Mouse (Mus musculus) fat pad, adult 2 months (tissue): ENCODE results near the gene Ptprs.

ENCODE experiments used
- DNase-seq: peaks from one replicate; pipeline ENCODE4 v3.0.0-alpha.2; 2011; ENCODE audit warnings: low read depth, low spot score; ENCODE audit errors: extremely low read depth

The Ptprs gene

DNA sequence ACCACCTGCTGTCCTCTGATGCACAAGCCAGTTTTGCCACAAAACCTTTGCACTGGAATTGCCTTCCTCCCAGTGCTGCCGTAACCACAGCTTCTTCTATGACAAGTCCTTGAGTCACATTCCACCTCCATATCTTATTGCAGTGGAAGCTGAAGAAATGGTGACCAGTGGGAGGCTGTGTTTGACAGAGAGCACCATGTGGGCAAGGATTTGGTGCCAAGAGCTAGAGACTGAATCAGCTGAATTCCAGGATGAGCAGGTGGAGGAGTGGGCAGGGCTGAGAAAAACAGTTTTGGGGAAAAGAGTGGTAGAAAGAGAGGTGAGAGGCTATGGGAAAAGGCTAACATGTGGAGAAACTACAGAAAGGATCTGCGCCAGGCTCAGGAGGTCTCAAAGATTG, 17.6 kb upstream of the Ptprs start:
- DNase-seq, result no peak

DNA sequence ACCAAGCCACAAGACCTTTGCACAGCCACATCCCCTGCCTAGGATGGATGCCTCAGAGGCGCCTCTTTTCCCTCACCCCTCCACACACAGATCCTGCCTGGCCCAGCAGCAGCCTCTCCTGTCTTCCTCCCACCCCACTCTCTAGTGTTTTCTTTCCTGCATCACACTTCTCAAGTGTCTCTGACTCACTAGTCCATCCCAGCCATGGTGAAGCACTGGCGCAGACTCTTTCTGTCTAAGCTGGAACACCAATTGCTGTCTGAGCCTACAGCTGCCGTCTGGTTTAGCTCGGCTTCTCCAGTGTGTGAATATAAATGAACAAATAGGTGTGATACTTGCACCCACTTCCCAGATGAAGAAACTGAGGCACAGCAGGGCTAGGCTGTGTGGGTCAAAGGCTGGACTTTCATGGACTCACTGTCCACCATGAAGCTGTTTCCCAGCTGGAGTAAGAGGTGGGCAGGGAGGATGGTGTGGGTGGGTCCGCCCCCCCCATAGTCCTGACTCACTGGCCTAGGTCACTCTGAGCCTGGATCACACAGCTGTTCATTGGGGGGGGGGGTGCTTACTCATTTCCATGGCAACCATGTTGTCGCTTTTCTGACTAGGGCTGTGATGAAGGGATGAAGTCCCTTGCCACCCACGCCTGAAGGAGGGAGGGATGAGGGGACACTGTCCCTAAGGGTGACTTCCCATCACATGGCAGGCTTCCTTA, 14.3 kb upstream of the Ptprs start:
- no peak for DNase-seq

DNA sequence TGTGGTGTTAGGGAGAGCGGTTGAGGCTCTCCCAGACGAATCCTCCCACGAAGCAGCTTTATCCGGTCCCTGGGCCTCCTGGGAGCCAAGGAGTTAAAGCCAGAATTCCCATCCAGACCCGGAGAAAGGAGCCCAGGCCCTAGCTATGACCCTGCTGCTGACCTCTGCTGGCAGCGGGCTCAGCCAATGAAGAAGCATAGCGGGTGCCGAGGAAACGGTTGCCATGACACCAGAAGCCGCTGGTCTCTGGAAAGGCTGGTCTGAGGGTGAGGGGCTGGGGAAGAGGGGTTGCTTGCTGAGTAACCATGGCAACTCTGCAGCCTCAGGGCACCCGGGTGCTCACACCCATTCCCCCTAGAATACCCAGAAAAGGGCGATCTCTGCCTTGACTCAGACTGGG, 11.7 kb upstream of the Ptprs start:
- no peak for DNase-seq

DNA sequence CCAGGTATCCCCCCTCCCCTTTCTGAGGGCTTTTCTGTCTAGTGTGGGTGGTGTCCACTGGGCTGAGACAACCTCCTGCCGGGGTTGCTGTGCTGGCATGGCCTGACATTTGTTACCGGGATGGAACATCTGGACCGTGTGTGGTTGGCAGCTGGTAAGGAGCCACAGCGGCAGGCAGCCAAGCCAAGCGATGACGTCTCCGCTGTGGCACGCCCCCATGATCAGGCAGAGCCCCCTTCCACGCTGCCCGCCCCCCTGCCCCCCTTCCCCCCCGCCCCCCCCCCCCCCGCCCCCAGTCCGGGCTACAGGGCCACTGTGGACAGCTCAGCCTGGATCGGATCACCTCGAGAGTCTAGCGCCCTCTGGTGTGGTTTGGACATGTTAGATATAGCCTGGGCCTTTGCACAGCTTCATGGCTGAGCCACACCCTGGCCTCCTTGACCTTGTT, 11.2 kb upstream of the Ptprs start:
- no peak for DNase-seq

- no peak for DNase-seq
These were observed 9.6 kb upstream of the Ptprs start for GRCm38 (mm10) chr17:56485926-56486325.

DNA sequence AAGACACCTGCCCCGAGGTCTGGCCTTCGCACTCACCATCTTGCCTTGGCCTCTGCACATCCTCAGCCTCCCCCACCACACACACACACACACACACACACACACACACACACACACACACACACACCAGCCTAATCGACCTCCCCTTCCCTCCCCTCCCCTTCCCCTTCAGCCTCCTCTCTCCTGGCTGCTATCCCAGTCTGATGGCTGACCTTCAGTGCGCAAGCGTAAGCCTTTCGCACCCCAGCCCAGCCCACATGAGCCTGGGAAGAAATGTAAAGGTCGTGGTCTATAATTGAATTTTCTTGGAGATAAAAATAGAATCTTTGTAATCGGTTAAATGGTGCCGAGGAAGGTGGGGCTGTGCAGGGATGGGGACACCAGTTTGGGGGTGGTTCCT, 8.8 kb upstream of the Ptprs start:
- DNase-seq, result no peak

DNA sequence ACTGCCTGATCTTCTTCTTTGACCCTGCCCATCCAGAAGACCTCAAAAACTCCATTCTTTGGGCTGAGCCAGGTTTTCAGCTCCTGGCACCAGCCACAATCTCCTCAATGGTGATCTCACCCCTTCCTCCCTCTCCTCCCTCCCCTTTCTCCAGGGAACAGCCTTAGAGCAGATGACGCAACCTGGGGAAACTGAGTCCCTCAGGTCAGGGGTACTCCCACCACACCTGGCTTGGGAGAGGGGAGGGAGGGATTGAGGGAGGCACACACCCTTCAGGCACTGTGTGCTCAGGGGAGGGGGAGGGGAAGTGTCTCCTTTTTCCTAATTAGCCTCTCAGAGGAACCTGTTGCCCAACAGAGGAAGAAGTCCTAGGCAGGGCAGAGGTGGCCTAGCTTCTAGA, 6.4 kb upstream of the Ptprs start:
- DNase-seq, result no peak

- no peak for DNase-seq
These were observed 3.1 kb upstream of the Ptprs start for GRCm38 (mm10) chr17:56479358-56479757.

- DNase-seq, result no peak
These were observed 1.9 kb upstream of the Ptprs start for GRCm38 (mm10) chr17:56478191-56478611.

- no peak for DNase-seq
These were observed 1.0 kb upstream of the Ptprs start for GRCm38 (mm10) chr17:56477191-56477818.

GRCm38 (mm10) chr17:56475584-56476401, 490 bp downstream of the Ptprs start:
- no peak for DNase-seq

DNA sequence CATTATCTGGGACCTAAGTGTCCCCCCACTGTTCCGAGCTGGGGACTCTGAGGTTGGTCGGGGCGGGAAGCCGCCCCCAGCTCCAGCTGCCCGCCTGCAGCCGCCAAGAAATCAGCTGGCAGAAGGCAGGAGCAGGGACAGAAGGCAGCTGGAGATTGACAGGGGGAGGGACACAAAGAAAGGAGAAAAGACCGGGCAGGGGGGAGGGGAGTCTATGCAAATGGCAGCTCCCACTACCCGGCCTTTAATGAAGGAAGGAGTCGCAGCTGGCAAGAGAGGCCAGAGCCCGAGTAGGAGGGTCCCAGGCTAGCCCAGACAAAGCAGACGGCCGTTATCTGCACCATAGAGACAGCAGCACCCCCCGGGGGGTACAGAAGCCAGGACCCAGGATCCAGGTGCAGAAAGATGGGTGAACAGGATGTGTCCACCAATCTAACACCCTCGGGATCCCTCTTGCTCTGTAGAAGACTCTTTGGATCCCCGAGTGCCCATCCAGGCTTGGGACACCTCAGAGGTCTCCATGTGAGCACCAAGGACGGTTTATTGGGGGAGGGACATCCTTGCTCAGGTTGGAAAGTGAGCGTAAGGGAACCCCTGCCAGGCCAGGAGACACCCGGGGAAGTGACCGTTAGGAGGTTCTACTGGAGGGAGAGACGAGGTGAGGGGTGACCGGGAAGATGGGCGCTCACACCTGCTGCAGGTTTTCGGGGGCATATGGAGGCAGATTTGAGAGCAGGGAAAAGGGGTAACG, 1.3 kb downstream of the Ptprs start:
- no peak for DNase-seq

DNA sequence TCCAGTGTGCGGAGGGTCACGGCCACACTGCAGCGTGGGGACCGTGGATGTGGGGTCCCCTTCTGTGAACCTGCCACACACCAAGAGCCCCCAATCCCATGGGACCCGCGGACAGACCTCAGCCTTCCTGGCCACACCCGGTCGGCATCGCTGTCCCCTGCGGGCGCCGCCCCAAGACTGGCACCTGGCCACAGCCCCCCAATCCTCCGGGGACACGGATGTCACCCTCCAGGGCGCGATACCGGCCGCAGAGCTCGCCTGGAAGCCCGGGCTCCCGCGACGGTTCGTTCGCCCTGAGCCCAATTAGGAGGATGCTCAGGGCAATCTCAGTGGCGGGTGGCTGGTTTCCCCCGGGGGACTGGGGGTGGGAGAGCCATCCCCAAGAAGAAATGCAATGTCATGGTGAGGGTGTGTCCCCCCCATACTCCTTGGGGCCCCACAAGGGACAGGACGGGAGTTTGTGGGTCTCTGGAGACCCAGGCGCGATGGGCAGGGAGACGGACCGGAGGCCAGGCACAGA, 1.9 kb downstream of the Ptprs start:
- DNase-seq, result no peak

GRCm38 (mm10) chr17:56473611-56473905, 2.7 kb downstream of the Ptprs start:
- no peak for DNase-seq

DNA sequence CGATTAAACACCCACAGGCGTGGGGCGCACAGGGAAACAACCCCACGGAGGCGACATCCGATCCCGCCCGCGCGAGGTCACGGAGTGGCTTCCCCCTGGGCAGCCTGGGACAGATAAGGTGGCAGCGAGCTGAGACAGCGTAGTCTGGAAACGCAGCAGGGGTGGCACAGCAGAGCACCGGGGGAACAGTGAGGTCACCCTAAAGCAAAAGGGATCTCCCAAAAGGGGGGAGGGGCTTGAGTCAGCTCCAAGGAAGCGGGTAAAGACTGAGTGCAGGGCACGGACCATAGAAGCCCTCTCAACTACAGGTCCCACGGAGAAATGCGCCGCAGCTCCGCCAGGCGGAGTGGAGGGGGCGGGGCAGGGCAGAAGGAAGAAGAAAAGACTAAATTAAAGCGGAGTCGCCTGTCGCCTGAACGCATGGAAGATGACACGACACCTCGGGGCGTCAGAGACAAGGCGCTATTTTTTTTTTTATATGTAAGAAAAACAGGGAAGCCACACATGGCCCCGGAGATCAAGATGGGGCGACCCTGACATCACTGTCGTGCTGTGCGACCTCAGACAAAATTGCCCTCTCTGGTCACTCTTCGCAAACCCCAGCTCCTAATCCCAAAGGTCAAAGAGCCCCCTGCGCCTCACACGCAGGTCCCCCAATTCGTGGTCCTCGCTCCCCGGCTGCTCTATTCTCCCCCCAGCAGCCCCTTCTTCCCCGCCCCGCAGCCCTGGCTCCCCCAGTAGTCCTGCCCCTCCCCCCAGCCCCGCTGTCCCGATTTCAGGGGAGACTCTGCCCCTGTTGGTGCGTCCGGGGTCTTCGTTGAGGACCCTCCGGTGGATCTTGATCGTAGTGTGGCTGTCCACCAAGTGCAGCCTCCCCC, 3.3 kb downstream of the Ptprs start:
- DNase-seq, result no peak

GRCm38 (mm10) chr17:56472121-56472520, 4.2 kb downstream of the Ptprs start:
- no peak for DNase-seq

- no peak for DNase-seq
These were observed 5.1 kb downstream of the Ptprs start for GRCm38 (mm10) chr17:56471136-56471535.

DNA sequence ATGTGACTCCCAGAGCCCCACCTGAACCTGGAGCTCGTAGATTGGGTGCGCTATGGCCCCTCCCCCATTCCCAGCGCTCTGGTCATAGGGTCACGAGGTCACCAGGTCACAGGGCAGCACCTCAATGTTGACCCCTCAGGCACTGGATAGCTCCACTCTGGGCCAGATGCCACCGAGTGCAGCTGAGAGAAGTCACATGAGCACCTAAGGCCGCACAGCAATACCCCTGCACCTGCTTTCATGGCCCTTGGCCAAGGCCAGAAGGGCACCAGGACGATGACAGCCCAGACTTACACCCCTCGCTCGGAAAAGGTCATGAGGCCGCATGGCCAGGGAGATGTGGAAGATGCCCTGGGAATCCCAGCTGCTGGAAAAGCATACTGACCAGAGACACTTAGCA, 5.7 kb downstream of the Ptprs start:
- no peak for DNase-seq

DNA sequence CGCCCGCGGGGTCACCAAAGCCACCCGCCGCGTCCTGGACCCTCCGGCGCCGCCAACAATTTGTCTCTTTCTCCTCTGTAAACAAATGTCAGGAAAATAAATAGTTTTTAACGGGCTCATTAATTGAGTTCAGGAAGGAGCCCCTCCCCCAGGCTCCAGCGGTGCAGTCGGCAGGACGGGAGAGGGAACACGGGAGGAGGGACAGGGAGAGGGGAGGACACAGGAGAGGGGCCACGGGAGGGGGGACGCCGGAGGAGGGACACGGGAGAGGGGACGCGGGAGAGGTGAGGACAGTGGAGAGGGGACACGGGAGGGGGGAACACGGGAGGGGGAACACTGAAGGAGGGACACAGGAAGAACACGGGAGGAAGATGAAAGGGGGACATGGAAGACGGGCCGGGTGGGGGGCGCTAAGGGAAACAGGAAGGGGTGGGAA, 6.3 kb downstream of the Ptprs start:
- no peak for DNase-seq

DNA sequence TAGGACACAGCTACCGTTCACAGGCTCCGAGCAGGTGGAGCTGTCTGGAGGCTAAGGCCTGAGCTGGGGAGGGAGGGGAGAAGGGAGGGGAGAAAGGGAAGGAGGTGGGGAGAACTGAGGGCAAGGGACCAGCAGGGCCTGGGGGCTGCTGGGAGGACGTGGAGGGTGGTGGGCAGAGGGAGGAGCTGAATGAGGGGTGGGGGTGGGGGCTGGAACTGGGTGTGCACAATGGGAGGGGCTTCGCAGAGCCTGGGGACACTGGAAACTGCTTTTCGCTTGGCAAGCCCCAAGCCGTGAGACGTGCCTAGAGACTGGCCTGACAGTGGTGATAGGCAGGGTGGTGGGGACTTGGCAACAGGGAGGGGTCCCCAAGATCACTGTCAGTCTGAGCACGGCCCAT, 7.0 kb downstream of the Ptprs start:
- no peak for DNase-seq
